Mouse (Mus musculus): ENCODE results near the gene 3110040M04Rik.
"Not testable (repeated sequence)": the region's sequence is repeated elsewhere in the genome, so short reads cannot be mapped to it uniquely, and the experiment has no call there.

3110040M04Rik gene

GRCm38 (mm10) chr1:151203818-151204217, at the start of gene 3110040M04Rik:
Gene 3110040M04Rik (plus strand): TSS chr1:151204121.
- DNase-seq = not testable (repeated sequence)

DNA sequence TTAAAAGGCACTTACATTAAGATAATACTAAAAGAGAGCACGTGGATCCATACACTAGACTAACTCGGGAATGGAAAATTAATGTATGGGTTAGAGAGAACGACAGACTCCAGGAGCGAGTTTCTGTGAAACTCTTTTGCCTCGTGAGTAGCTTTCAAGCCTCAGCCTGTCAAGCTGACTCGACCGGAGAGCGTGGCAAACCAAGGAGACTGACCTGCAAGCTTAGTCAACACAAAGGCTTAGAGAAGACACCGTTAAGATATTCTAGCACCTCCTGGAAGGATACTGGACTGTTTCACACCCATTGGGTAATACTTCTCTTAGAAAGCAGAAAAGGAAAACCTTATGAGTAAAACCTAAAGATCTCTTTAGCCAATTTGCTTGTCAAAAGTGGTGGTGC, 49.8 kb upstream of the 3110040M04Rik start:
- not testable (repeated sequence) for DNase-seq

GRCm38 (mm10) chr1:151156129-151156528, 47.8 kb upstream of the 3110040M04Rik start:
- DNase-seq = no peak

DNA sequence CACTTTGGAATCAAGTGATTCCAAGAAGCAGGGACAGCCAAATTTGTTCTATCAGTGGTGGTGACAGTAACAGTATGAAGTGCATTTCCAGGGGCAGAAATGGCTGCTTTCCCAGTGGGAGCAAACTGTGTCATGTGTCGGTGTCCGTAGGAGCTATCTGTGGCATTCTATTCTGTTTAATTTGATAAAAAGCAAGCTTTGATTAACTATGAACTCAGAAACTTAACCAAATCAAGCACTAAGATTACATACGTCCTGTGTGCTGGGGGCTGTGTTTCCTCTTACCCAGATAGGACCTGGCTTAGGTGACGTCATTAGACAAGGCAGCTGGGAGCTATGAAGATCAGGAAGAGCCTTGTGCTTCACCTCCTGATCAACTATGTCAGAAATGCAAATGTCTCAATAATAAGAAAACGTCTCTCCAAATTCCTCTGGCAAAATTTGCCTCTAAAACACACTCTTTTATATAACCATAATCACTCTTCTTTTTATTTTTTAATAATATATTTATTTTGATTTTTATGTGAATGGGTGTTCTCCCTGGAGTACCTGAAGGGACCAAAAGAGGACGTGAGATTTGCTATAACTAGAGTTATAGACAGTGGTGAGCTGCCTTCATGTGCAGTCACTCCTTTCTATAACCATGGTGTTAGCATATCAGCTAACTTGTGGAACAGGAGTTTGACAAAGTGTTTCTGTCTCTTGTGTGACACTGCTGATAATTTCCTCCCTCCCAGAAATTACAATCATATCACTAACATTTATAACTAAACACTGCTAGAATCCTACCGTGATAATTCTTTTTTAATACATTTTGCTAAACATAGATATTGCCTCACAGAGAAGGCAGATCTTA, 46.9 kb upstream of the 3110040M04Rik start:
- no peak for DNase-seq

DNA sequence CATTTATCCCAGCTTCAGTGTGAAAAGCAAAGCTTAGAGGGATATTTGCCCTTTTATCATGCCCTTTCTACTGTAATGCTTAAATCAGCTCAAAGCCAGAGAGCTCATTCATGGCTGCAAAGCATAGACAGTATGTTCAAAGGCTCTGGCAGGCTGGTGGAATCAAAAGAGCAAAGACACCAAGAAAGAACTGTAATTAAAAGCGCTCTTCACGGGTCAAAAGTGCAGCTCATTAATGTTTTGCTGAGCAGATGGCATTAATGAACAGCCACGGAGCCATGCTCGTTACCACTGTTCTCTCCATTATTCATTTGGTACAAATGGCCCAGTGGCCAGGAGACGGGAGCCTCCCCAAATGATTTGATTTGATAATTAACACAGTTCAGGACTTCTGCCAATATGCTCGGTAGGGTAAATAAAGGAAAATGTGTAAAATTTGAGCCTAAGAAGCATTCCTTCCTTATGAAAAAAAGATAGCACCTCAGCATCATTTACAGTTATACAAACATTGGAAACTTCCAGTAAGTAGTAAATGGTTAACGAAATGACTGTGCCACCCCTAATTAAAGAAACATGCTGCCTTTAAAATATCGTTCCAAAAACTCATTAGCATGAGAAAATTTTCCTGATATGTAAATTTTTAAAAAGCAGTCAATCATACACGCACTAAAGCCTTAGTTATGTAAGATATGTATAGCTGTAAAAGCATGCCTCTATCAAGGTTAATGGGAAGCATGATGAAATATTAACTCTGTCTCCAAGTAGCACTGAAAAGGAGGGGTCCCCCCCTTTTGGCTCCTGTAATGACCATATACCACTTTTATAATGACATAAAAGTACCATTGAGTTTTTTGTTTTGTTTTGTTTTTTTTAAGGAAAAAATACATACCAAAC, 45.7 kb upstream of the 3110040M04Rik start:
- DNase-seq = no peak

- DNase-seq = no peak
Measured at GRCm38 (mm10) chr1:151158857-151159510, 44.9 kb upstream of the 3110040M04Rik start.

DNA sequence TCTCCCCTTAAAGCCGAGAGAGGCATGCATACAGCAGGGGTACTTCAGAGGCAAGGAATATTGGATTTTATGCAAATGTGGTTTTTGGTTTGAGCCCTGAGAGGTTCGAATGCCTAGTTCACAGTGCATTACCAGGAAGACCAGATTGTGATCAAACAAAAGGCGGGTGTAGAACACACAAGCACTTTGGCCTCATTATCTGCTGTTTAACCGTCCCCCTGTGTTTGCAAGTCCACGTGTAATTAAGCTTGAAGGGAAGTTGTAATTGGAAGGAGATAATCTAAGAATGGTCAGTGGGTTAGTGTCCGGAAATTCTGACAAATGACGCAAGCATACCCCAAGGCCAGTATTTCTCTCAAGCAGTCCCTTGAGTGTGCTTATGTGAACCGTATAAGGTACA, 37.9 kb upstream of the 3110040M04Rik start:
- DNase-seq = no peak

GRCm38 (mm10) chr1:151167297-151168047, 36.4 kb upstream of the 3110040M04Rik start:
- DNase-seq = no peak

- DNase-seq = no peak
Measured at GRCm38 (mm10) chr1:151168637-151169036, 35.3 kb upstream of the 3110040M04Rik start.

- no peak for DNase-seq
Measured at GRCm38 (mm10) chr1:151171572-151172461, 32.1 kb upstream of the 3110040M04Rik start.

DNA sequence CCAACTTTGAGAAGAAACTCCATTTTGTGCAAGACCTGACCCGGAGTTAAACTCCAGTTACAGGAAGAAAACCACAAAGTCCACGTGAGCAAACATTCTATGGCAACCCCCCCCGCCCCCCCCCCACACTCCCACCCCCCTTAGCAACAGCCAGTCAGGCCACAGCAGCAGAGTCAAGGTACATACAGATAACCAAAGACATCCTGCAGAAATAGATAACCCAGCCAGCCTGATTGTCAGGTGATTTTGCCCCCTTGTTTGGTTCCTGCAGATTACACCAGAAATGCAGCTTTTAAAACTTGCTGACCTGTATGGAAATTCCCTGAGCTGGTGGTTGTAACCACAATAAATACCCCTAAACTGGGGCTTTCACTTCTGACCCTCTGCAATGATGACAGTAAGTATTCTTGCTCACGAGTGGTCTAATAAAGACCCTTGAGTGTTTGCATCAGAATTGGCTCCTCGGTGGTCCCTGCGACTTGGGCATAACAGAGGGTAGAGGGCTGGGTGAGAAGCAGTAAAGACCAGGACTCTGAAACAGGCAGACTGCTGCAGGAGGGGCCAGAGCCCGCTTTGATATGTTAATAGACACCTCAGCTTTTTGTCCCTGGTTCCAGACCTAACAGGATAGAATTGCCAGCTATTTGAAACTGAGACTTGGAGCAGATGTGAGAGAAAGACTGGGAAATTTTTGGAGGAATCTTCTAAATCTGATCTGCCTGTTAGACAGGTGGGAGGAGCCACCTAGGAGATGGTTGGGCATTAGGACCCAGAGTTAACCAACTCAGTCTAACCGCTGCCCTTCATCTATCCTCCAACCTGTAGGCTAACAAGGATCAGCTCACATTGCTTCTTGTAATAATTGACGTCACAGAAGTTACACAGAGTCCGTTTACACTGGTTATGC, 26.6 kb upstream of the 3110040M04Rik start:
- DNase-seq = peak in 1 of 2 experiments; percentile 11

GRCm38 (mm10) chr1:151177937-151178271, 26.0 kb upstream of the 3110040M04Rik start:
- no peak for DNase-seq

DNA sequence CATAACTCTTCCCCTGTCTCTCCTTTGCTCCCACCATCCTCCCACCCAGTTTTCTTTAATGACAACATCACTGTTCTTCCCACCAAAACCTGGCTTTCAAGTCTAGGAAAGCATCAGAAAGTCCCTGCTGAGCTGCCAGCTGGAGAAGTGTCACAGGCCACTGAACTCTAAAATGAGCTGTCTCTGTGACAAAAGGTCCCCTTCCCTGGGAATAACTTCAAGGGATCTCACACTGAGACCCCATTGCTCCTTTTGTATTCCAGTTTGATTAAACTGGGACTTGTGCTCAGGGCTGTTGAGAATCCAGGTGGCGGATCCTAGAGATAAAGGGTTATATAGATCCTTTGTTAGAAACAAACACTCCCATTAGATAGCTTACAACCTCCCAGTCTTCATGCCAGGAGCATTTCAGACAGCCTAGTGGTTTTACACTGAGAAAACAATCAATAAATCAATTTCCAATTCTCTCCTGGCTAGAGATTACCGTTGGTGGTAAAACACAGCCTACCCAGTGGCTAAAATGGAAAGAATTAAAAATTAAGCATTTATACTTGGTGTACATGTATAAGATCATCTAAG, 25.3 kb upstream of the 3110040M04Rik start:
- DNase-seq = no peak

DNA sequence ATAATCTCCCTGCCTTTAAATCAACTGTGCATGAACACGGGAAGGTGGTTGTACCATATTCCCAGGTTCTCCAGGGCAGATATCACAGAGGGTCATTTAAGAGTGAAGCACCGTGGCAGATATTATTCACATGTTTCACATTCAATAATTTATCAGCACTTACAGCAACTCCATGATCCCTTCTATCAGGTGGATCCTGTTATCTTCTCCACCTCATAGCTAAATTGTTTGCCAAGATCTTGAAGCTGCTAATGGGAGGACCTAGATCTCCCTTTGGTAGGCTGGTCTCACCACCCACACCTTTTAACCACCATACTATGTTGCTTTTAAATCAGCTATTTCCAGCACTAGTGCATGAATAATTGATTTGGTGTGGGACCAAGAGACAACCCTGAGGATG, 23.8 kb upstream of the 3110040M04Rik start:
- no peak for DNase-seq

GRCm38 (mm10) chr1:151182266-151182665, 21.7 kb upstream of the 3110040M04Rik start, which contains the start of gene Gm47985:
Gene Gm47985 (plus strand): TSS chr1:151182537.
- DNase-seq = not testable (repeated sequence)

DNA sequence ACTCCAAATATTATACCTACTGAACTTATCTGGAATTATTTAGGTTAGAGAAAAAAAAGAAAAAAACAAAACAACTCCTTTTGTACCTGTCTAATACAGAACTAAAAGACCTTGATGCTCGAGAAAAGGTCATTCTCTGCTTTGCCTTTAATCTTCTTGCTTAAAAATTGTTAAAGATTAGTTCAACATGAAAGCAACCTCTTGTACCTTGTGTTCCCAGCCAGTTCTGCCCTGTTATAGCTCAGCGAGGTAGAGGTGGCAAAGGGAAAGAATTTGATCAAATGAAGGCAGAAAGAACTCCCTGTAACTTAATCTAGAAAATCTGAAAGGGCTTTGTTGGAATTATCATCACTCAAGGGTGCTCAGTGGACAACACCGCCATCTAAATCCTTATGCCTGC, 17.7 kb upstream of the 3110040M04Rik start:
- not testable (repeated sequence) for DNase-seq

DNA sequence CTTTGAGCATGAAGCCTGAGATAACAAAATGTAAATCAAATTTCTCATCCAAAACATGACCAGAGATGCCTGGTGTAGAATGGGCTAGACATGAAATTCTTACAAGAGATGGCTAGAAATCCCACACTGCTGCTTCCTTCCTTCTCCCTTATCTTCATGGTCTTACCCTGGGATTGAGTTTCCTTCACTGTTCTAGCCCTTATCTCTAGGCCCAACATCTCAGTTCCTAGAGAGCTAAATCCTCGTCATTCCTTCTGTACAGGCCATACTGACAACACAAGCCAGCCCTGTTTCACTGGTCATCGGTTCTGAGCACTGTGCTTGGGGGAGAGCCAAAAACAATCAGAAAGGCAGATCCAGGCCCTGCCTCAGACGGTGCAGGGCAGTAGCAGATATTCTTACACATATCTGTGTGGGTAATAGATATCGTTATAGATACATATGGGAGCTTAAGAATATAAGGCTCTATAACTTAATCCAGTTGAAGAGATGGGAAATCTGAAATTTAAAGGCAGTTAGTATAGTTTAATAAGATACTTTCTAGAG, 17.0 kb upstream of the 3110040M04Rik start:
- DNase-seq = not testable (repeated sequence)

DNA sequence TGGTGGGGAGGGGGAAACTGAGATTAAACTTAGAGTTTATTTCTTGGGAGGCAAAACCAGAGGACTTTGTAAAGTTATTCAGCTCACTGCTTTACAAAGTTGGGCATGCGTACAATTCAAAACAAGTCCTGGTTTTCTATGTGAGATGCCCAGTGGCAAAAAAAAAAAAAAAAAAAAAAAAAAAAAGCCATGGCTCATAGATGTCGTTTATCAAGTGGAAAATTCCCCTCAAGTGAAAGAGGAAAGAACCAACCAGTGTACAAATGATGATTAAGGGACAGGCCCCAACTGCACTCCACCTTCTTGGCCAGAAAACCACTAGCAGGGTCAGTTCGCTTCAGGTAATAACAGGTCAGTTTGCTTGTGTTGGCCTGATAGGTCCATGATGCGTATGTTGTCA, 15.5 kb upstream of the 3110040M04Rik start:
- DNase-seq = no peak

- not testable (repeated sequence) for DNase-seq
Measured at GRCm38 (mm10) chr1:151192075-151192474, 11.8 kb upstream of the 3110040M04Rik start, which contains the start of gene Gm8947. Gene Gm8947 (plus strand): TSS chr1:151192376.

All from cerebellum, postnatal 25 days (tissue).